Mouse (Mus musculus) forelimb bud, embryonic 11.5 days (tissue): Measurements from ENCODE around the gene Sin3b.
"Not testable (repeated sequence)": the region's sequence is repeated elsewhere in the genome, so short reads cannot be mapped to it uniquely, and the experiment has no call there.

ENCODE experiments used
- DNase-seq: peaks from one replicate; pipeline ENCODE4 v3.0.0-alpha.2; 2012; ENCODE audit warnings: low read depth, low spot score

Sin3b gene

DNA sequence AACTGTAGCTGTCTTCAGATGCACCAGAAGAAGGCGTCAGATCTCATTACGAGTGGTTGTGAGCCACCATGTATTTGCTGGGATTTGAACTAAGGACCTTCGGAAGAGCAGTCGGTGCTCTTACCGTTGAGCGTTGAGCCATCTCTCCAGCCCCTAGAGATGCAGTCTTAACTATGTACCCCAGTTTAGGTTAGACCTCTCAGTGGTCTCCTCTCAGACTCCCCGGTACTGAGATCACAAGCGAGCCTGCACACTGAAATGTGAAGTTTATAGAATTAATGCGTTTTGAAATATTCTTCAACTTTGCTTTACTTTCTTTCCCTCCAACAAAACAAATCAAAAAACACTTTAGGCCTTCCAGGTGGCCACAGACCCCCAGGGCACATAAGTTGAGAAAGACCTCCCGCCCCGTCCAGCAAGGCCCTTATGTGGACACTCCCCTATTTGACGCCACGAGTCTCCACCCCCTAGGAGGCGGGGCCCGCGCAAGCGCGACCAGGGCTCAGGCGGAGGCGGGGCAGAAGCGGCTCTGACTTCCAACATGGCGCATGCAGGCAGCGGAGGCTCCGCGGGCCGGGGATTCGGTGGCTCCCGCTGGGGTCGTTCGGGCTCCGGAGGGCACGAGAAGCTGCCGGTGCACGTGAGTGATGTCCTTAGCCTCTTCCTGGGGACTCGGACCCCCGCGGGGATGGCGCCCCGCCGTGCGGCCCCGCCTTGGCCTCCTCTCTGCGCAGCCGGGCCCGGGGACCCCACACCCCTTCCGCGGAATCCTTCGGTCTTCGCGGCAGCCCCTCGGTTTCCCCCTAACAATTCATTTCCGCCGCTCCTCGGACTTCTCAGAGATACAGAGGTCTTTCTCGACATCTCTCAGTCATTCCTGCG, at the start of gene Sin3b:
Gene Sin3b, plus strand, starts transcription at position 517 of the 882 bp plus-strand sequence.
- peak; percentile 90 for DNase-seq

- no peak for DNase-seq
Observed at GRCm38 (mm10) chr8:72674184-72674583, 48.9 kb upstream of the Sin3b start.

DNA sequence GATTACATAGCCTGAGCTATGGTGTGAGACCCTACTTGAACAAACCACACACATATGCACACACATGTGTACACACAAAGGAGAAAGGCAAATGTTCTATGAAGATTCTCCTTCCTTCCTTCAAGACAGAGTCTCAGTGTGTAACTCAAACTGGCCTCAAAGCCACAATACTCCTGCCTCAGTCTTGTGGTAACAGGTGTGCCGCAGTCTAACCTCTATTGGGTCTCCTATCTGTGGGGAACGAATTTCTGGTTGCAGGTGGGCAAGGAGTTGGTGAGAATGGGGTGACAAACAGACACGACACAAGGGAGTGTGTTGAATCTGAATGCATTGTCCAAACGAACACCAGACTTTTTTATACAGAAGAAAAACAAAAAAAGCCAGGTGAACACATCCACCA, 46.6 kb upstream of the Sin3b start:
- DNase-seq: no peak

DNA sequence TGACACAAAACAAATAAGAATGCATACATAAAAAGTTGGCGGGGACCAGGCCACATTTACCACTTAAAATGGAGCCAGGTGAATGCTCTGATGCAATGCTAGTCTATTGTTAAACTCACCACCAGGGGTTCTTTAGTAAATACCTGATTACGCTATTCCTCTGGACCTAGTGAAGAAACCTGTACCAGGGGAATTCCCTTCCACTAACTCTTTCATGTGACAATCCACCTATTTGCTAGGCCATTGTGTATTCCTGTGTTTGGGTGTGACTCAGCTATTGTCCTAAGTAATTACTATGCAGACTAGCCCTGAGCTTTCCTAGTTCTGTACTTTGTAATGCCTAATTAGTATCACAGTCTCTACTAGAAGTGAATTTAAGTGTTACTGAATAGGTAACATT, 46.2 kb upstream of the Sin3b start:
- DNase-seq: not testable (repeated sequence)

DNA sequence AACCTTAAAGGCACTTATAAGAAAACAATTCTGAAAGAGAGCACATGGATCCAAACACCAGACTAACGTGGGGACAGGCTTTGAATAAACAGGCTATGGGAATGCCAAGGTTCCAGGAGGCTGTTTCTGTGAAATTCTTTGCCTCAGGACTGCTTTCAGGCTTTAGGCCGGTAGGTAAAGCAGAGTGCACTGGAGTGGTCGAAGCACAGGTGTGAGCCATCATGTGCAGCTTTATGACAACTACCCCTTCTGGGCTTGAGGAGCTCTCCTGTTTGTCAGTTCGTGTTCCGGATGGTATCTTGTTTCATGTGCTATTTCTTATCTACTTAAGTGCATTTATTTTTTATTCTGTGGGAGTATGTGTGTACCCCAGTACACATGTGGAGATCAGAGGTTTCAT, 45.8 kb upstream of the Sin3b start:
- no peak for DNase-seq

DNA sequence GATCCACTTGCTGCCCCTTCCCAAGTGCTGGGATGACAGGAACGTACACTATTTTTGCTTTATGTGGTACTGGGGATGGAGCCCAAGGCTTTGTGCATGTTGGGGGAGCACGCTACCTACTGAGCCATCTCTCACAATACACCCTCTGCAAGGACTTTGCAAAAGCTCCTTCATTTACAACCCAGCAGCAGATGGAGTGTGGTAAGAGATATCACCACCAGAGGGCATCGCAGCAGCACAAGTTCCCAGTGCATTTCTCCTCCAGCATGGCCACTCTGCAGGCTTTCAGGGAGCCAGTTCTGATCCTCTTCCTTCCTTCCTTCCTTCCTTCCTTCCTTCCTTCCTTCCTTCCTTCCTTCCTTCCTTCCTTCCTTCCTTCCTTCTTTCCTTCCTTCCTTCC, 43.0 kb upstream of the Sin3b start:
- peak; percentile 68 for DNase-seq

GRCm38 (mm10) chr8:72682051-72682687, 40.9 kb upstream of the Sin3b start:
- no peak for DNase-seq

DNA sequence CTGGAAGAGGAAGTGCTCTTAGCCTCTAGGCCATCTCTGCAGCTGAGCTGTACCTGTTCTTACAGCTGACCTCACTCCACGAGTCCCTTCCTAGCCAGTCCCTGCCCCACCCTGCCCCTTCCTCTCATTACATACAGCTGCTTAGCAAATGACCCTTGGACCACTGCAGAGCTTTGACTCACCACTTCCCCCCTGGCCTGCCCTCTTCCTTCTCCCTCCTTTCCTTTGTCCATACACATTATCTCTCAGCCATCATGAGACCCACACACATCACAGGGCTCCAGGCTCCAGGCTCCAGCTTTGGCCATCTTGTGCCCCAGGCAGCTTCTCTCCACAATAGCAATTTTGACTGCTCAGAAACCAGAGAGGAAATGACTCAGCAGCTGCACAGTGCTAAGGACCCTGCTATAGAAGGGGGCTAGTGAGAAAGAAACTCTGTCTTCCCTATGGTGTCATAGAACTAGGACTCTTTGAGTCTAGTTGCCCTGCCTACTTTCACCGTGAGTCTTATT, 40.0 kb upstream of the Sin3b start:
- no peak for DNase-seq

GRCm38 (mm10) chr8:72683572-72684099, 39.4 kb upstream of the Sin3b start:
- not testable (repeated sequence) for DNase-seq

GRCm38 (mm10) chr8:72698349-72698926, 24.6 kb upstream of the Sin3b start:
- no peak for DNase-seq

- DNase-seq: no peak
Observed at GRCm38 (mm10) chr8:72712569-72712968, 10.5 kb upstream of the Sin3b start.

DNA sequence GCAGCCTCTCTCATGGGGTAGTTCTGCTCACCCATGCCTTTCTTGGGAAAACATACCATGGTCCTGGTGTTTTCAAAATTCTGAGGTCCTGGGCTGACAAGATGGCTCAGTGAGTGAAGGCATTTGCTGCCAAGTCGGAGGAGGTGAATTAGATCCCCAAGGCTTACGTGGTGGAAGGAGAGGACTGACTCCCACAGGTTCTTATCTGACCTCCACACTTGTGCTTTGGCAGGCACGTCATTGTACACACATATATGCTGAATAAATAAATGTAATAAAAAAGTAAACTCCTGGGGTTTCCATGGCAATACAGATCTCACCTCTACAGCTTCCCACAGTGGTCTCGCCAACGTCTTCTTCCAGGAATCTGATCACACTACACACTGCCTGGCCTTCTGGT, 6.5 kb upstream of the Sin3b start:
- no peak for DNase-seq

DNA sequence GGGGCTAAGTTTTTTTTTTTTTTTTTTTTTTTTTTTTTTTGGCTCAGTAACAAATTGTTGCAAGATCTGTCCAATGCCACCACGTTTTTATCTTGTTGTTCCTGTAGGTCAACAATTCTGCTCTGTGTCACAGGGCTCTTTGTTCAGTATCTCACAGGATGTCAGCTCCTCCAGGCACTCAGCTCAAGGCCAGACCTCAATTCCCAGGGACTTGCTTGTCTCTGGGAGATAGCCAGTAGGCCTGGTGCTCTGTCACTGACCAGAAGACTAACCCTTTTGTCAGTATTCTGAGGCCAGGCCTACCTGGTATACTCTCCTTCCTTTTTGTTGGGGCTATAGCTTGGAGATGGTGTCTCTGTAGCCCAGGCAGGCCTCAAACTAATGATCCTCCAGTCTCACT, 2.5 kb upstream of the Sin3b start:
- no peak for DNase-seq

- no peak for DNase-seq
Observed at GRCm38 (mm10) chr8:72723651-72724001, 541 bp downstream of the Sin3b start.

DNA sequence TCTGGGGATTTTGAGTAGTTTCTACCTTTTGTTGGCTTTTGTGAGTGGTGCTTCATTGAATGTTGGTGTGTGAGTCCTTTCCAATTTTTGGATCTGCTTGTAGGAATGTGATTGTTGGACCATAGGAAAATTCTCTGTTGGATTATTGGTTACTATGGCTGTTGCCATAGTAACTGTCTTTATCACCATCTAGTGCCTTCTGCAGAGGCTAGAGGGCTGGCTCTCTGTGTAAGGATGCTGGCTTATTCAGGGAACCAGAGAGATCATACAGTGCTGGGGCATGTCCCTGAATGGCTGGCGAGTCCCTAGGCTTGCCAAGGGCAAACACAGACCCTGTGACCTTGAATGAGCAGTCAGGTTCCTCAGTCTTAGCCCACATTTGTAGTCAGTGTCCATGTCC, 5.6 kb downstream of the Sin3b start:
- DNase-seq: no peak

DNA sequence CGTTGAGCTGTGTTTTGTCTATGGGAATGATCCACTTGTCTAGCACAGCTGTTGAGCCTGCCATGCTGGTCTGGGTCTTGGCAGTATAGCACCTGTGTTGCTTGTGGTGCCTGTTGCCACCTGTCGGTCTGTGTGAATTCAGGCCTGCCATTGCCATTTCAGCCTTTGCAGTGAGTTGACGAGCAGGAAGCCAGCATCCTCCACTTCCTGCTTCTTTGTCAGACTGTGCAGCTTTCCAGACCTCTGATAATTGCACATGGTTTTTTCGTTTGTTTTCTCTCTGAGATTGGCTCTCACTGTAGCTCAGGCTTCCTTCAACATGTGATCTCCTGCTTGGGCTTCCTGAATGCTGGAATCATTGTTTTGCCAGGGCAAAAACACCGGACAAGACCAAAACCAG, 11.9 kb downstream of the Sin3b start:
- no peak for DNase-seq

- DNase-seq: no peak
Observed at GRCm38 (mm10) chr8:72736868-72737267, 13.8 kb downstream of the Sin3b start.

DNA sequence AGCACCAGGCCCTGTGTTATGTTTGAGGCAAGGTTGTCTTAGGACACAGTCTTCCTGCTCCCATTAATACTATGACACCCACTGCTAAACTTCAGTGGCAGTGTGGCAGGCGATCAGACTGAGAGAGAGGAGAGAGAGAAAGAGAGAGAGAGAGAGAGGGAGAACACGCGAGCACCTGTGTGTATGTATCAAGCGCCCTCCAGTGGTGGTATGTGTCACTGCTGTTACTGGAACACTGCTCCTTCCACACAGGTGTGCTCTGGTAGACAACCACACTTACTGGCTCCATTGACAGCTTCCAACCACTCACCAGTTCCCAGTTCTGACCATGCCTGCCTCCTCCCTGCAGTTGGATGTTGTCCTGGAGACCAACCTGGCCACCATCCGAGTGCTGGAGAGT, 23.0 kb downstream of the Sin3b start:
- DNase-seq: peak; percentile 21

DNA sequence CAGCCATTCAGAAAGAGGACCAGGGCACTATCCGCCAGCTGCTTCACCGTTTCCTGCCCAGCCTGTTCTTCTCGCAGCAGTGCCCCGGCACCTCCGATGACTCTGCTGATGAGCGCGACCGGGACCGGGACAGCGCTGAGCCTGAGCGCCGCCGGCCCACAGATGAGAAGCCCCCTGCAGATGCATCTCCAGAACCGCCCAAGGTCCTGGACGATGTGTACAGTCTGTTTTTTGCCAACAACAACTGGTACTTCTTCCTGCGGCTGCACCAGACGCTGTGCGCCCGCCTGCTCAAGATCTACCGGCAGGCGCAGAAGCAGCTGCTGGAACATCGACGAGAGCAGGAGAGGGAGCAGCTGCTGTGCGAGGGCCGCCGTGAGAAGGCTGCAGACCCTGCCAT, 26.8 kb downstream of the Sin3b start:
- no peak for DNase-seq

GRCm38 (mm10) chr8:72750266-72750665, 27.2 kb downstream of the Sin3b start:
- no peak for DNase-seq

DNA sequence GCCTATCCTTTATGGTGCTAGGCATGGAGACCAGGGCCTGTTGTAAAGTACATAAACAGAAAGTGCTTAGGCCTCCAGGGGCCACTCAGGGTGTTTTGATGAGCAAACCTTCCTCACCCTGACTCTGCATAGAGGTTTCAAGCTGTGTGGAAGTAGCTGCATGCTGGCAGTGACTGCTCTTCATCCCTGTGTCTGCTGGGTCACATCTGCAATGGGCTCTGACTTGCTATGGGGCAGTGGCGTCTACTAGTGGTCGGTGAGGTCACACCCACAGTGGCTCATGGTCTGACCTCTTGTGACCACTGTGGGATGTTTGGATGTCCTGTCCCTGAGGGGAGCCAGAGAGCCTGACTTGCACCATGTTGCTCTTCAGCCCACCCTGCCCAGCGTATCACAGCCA, 28.0 kb downstream of the Sin3b start:
- DNase-seq: no peak

DNA sequence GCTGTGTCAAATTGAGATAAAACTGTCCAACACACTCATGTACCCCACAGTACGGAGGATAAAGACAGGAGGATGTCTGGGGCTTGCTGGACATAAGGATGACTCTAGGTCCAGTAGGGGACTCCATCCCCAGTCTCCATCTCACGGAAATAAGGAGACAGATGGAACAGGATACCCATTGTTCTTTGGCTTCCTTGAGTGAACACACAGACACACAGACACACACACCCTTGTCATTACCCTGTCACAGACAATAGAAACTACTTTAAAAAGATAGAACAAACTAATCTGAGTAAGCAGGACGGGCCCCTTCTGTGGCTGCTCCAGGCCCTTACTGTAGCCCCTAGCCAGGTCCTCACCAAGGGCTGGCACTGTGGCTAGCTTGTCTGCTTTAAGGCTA, 29.2 kb downstream of the Sin3b start:
- no peak for DNase-seq
